Mouse (Mus musculus) liver, embryonic 16.5 days (tissue): ENCODE measurements around the gene Etv3. TPM values are rescaled to one million over a fixed set of nuclear protein-coding genes. Genes with fewer than 3 reads are reported as not detected.

Source experiments
- ATAC-seq: fragments of 200-750 bp; cut with Nextera tagmentation; 2 replicates; pipeline ENCODE4 v1.8.0; 2017; ENCODE audit warnings: low read depth, mild to moderate bottlenecking, moderate number of reproducible peaks, moderate library complexity
- H3K27ac ChIP-seq: fragments of 300-500 bp; sonication (generic); 2 replicates; pipeline ENCODE4 v1.5.1; 2014; ENCODE audit warnings: mild to moderate bottlenecking, low read length
- H3K27me3 ChIP-seq: fragments of 300-500 bp; sonication (generic); 2 replicates; pipeline ENCODE4 v1.6.1; 2014; ENCODE audit warnings: low read depth, low read length, mixed read lengths; ENCODE audit not compliant: control insufficient read depth, insufficient read depth
- H3K36me3 ChIP-seq: fragments of 300-500 bp; sonication (generic); 2 replicates; pipeline ENCODE4 v1.6.1; 2014; ENCODE audit warnings: mild to moderate bottlenecking; ENCODE audit not compliant: control insufficient read depth, insufficient read depth
- H3K4me1 ChIP-seq: fragments of 300-500 bp; sonication (generic); 2 replicates; pipeline ENCODE4 v1.6.1; 2014; ENCODE audit warnings: low read depth, low read length, mixed read lengths; ENCODE audit not compliant: control insufficient read depth
- H3K4me2 ChIP-seq: fragments of 300-500 bp; sonication (generic); 2 replicates; pipeline ENCODE4 v1.6.1; 2014; ENCODE audit warnings: low read depth, low read length, mixed read lengths
- H3K4me3 ChIP-seq: fragments of 300-500 bp; sonication (generic); 2 replicates; pipeline ENCODE4 v1.5.1; 2014; ENCODE audit warnings: low read depth, mild to moderate bottlenecking, low read length
- H3K9ac ChIP-seq: fragments of 300-500 bp; sonication (generic); 2 replicates; pipeline ENCODE4 v1.6.1; 2014; ENCODE audit warnings: low read depth, low read length
- H3K9me3 ChIP-seq: fragments of 300-500 bp; sonication (generic); replicated peaks from 2 replicates; pipeline ENCODE4 v1.6.1; 2016; ENCODE audit warnings: low read length; ENCODE audit not compliant: control insufficient read depth
- WGBS: fragments of 180-500 bp; shearing (Covaris S2); extraction: QIAGEN DNeasy Blood & Tissue Kit; methylation state at CpG from one replicate; pipeline ENCODE4 v1.1.7; 2014; ENCODE audit not compliant: insufficient replicate concordance; 5-methylcytosine and 5-hydroxymethylcytosine counted together
- polyA plus RNA-seq: library from polyadenylated mRNA; unstranded; fragments of >200 nt; fragmentation: Nextera tagmentation; extraction: Ambion mirVana; gene quantifications from 2 replicates; pipeline ENCODE4 v1.2.1, GENCODE M21; 2015

The Etv3 gene
- polyA plus RNA-seq, 1 experiment from 2014 or later: 3.7 TPM

DNA sequence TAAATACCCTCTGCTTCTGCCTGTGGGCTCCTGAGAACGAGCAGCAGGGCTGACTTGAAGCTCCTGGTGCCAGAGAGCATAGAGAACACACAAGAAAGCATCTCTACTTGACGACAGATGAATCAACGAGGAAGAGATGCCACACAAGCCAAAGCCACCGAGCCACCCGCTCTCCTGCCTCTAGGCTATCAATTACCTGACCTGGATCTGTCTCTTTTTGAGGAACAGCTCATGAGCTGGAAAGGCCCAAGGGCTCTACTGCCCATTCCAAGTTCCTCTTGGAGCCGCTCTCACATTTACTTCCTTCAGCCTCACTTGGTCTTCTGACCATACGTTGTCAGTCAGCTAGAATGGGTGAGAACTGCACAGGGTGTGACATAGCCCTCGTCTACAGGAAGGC is 36.2 kb downstream of the Etv3 start:
- Histone ChIP-seq H3K9me3 (no peaks in the 10 kb centered on the region), H3K4me3 (no peak overlapping the region), H3K4me2 (no peak overlapping the region), H3K27me3 (no peaks in the 10 kb centered on the region), H3K36me3 (no peaks in the 10 kb centered on the region), H3K4me1 (peaks cover 4% of the 10 kb centered on the region), H3K27ac (no peak overlapping the region), H3K9ac (no peak overlapping the region)
- ATAC-seq: no peak
- WGBS: 42% methylated on average over 8 of the region's 8 CpGs

DNA sequence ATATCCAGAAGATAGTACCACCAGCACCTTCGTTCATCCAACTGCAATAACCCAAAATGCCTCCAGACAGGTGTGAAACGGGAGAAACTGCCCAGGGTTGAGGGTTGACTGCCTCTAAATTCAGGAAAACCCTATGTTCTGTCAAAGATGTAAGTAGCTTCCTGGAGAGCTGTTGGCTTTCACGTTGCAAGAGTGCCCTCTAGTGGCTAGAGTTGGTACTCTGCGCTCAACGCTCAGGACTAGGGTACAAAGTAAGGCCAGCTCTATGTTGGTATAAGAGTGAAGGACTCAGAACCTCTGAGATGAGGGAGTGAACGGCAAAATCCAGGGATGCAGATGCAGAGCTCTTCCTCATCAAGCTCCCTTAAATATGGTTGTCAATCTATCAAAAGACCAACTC is 37.2 kb downstream of the Etv3 start:
- no peak for ATAC-seq

DNA sequence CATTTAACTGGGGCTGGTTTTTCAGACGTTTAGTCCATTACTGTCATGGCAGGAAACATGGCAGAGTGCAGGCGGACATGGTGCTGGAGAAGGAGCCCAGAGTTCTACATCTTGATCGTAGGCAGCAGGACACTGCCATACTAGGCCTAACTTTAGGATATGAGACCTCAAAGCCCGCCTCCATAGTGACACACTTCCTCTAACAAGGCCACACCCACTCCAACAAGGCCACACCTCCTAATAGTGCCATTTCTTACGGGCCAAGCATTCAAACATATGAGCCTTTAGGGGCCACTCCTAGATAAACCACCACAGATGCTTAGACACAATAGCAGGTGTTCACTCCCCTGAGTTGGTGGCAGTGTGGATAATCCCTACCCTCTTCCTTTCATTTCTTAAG is 38.3 kb downstream of the Etv3 start:
- Histone ChIP-seq H3K4me3 (no peak overlapping the region), H3K27ac (no peak overlapping the region), H3K27me3 (no peaks in the 10 kb centered on the region), H3K9ac (no peak overlapping the region), H3K36me3 (no peaks in the 10 kb centered on the region), H3K9me3 (no peaks in the 10 kb centered on the region), H3K4me1 (peaks cover 4% of the 10 kb centered on the region), H3K4me2 (no peak overlapping the region)
- ATAC-seq: no peak
- WGBS: 55% methylated on average over 5 of the region's 5 CpGs

More for the DNA sequence above, 37.2 kb downstream of the Etv3 start:
- no peak overlapping the region for H3K4me3 ChIP-seq
- peaks cover 4% of the 10 kb centered on the region for H3K4me1 ChIP-seq
- no peaks in the 10 kb centered on the region for H3K36me3 ChIP-seq
- 1% methylated on average over 6 of the region's 6 CpGs for WGBS
- no peak overlapping the region for H3K4me2 ChIP-seq
- H3K9ac ChIP-seq: no peak overlapping the region
- H3K9me3 ChIP-seq: no peaks in the 10 kb centered on the region
- H3K27me3 ChIP-seq: no peaks in the 10 kb centered on the region
- no peak overlapping the region for H3K27ac ChIP-seq

GRCm38 (mm10) chr3:87565623-87566022 is 40.4 kb downstream of the Etv3 start:
- Histone ChIP-seq H3K4me2 (no peak overlapping the region), H3K4me1 (peaks cover 4% of the 10 kb centered on the region), H3K36me3 (no peaks in the 10 kb centered on the region), H3K27me3 (no peaks in the 10 kb centered on the region), H3K9ac (no peak overlapping the region), H3K27ac (no peak overlapping the region), H3K4me3 (no peak overlapping the region), H3K9me3 (no peaks in the 10 kb centered on the region)
- WGBS: 67% methylated on average over 6 of the region's 6 CpGs
- no peak for ATAC-seq

DNA sequence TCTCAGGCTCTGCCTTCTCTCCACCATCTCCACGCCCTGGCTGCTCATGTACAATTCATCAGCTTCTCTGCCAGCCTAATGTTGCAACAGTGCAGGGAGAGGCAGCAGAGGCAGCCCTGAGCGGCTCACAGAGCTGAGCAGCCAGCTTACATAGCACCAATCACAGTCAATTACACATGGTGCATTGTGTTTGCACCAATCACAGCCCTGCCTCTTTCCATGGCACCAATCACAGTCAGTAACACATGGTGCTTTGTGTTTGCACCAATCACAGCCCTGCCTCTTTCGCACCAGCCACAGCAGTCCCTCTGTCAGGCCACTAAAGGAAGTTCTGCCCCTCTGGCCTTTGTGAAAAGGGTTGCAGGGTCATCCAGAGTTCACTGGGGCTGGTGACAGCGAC is 40.9 kb downstream of the Etv3 start:
- ATAC-seq: peak; percentile 96
- Histone ChIP-seq H3K4me2 (peak overlapping the region; percentile 17; the same call in 1 of the 2 replicates), H3K36me3 (no peaks in the 10 kb centered on the region), H3K9ac (no peak overlapping the region), H3K27ac (no peak overlapping the region; the same call in 1 of the 2 replicates), H3K27me3 (no peaks in the 10 kb centered on the region), H3K4me1 (peaks cover 4% of the 10 kb centered on the region), H3K9me3 (no peaks in the 10 kb centered on the region), H3K4me3 (no peak overlapping the region)
- WGBS: 10% methylated on average over 4 of the region's 4 CpGs

- WGBS: 72% methylated on average over 14 of the region's 14 CpGs
- H3K36me3 ChIP-seq: no peaks in the 10 kb centered on the region
- no peak overlapping the region for H3K4me3 ChIP-seq
- no peak overlapping the region for H3K27ac ChIP-seq
- peaks cover 4% of the 10 kb centered on the region for H3K4me1 ChIP-seq
- H3K27me3 ChIP-seq: no peaks in the 10 kb centered on the region
- no peak for ATAC-seq
- no peak overlapping the region for H3K4me2 ChIP-seq
- no peak overlapping the region for H3K9ac ChIP-seq
- no peaks in the 10 kb centered on the region for H3K9me3 ChIP-seq
Measured at GRCm38 (mm10) chr3:87567497-87567896, 42.3 kb downstream of the Etv3 start.

DNA sequence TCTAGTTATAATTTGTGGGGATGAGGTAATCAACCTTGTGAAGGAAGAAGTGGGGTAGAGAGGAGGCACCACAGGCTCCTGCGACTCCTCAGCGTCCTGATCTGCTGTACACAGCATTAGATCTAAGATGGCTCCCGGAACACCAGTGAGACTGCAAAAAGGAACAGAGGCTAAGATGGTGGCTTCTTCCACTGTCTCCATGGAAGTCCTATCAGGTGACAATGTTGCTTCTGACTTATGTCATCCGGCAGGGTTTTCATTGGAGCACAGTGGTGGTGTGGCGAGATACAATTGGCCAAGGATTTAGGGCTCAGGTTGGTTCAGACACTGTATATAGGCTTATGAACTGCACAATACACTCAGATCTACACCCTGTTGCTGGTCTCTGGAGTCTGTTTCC is 43.5 kb downstream of the Etv3 start:
- ATAC-seq: no peak
- H3K4me3 ChIP-seq: no peak overlapping the region
- no peak overlapping the region for H3K9ac ChIP-seq
- H3K4me2 ChIP-seq: no peak overlapping the region
- H3K36me3 ChIP-seq: no peaks in the 10 kb centered on the region
- no peaks in the 10 kb centered on the region for H3K27me3 ChIP-seq
- peaks cover 4% of the 10 kb centered on the region for H3K4me1 ChIP-seq
- no peaks in the 10 kb centered on the region for H3K9me3 ChIP-seq
- H3K27ac ChIP-seq: no peak overlapping the region
- 76% methylated on average over 5 of the region's 5 CpGs for WGBS

- no peak for ATAC-seq
- WGBS: 18% methylated on average over 6 of the region's 6 CpGs
- Histone ChIP-seq H3K9me3 (no peaks in the 10 kb centered on the region), H3K27me3 (no peaks in the 10 kb centered on the region), H3K4me2 (no peak overlapping the region), H3K9ac (no peak overlapping the region), H3K27ac (no peak overlapping the region), H3K4me1 (no peaks in the 10 kb centered on the region), H3K4me3 (no peak overlapping the region), H3K36me3 (no peaks in the 10 kb centered on the region)
Measured at GRCm38 (mm10) chr3:87575766-87576165, 50.6 kb downstream of the Etv3 start.

GRCm38 (mm10) chr3:87582259-87582658 is 57.1 kb downstream of the Etv3 start:
- no peak overlapping the region for H3K4me3 ChIP-seq
- H3K9ac ChIP-seq: no peak overlapping the region
- no peak overlapping the region for H3K4me2 ChIP-seq
- no peaks in the 10 kb centered on the region for H3K9me3 ChIP-seq
- H3K27me3 ChIP-seq: no peaks in the 10 kb centered on the region
- no peak overlapping the region for H3K27ac ChIP-seq
- no peak for ATAC-seq
- no peaks in the 10 kb centered on the region for H3K4me1 ChIP-seq
- no peaks in the 10 kb centered on the region for H3K36me3 ChIP-seq
- 73% methylated on average over 4 of the region's 4 CpGs for WGBS
